Mouse (Mus musculus): ENCODE measurements around the gene Gm5741.

- peak; percentile 28 for TF ChIP-seq CTCF (IDR thresholded peaks at IDR 0.05; ENCODE audit: low read depth)
- no peak for TF ChIP-seq EP300 (optimal IDR thresholded peaks at IDR 0.05)
Observed at GRCm38 (mm10) chr8:85021514-85022055, 46.2 kb downstream of the Gm5741 start.
